Mouse (Mus musculus) lung, postnatal 0 days (tissue): Measurements from ENCODE around the gene Pde8b.

Source experiments
- CTCF ChIP-seq: IDR thresholded peaks from 2 replicates; pipeline ENCODE4 v1.5.1; 2016; ENCODE audit warnings: antibody characterized with exemption, mild to moderate bottlenecking
- EP300 ChIP-seq: IDR thresholded peaks from 2 replicates; pipeline ENCODE4 v1.6.1; 2016; ENCODE audit warnings: antibody characterized with exemption, mild to moderate bottlenecking, control low read depth

DNA sequence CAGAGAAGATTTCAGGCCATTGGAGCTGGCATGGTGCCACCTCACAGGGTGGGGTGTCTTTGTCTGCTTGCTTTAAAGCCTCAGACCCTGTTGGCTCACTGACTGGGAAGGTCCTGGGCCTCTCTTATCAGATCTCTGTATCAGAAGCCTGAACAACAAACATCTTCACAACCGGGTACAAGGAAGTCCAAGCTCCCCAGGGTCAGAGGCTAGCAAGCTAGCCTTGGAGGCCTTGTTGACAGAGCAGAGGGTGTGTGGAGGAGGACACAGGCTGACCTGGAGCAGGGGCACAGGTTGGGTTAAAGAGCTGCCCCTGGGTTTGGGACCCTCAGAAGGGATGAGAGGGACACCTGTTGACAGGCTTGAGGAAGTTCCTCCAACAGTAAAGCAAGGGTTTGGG, 10.3 kb upstream of the Pde8b start:
- TF ChIP-seq EP300 (no peak), CTCF (no peak; the same call in 1 of the 2 replicates)
